Mouse (Mus musculus): ENCODE results near the gene Dgkh.

DNA sequence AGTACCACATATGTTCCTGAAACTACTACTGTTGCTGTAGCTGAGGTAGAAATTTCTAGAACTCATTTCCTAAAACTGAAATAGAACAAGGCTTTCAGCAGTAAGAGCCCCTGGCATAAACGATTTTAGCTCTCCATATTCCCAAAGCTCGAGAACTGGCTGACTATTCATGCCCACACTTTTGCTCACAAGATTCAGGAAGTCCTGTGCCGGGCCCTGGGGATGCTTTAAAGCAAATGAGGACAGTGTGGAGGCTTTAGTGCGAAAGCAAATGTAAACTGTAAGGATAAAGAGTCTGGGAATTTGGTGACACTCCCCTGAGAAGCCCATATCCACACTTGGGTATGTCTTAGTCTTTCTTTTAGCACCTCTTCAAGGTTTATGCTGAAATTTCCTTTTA, 40.0 kb downstream of the Dgkh start:
- TF ChIP-seq CTCF (IDR thresholded peaks at IDR 0.05; ENCODE audit: low read depth, low read length) = no peak
- TF ChIP-seq POLR2AphosphoS5 (IDR thresholded peaks at IDR 0.05; ENCODE audit: insufficient replicate concordance, low read depth, low read length) = no peak
- TF ChIP-seq GATA1 (IDR thresholded peaks at IDR 0.05; ENCODE audit: borderline replicate concordance, low read length) = no peak
